Mouse (Mus musculus) cerebellum, adult 2 months (tissue): ENCODE measurements around the gene Srsf2.

Experiments used
- CTCF ChIP-seq: fragments of 200-500 bp; IDR thresholded peaks from 2 replicates; pipeline ENCODE4 v1.5.1; 2011; ENCODE audit warnings: low read depth, mild to moderate bottlenecking, control low read depth, low read length, moderate library complexity, borderline replicate concordance; ENCODE audit not compliant: insufficient read depth
- POLR2A ChIP-seq: fragments of 200-500 bp; IDR thresholded peaks from 2 replicates; pipeline ENCODE4 v1.6.1; 2011; ENCODE audit warnings: low read length, control low read depth, borderline replicate concordance; ENCODE audit not compliant: insufficient read depth

GRCm38 (mm10) chr11:116852291-116852890 is 503 bp downstream of the Srsf2 start, which contains the start of gene Mfsd11:
- TF ChIP-seq CTCF, result no peak
- TF ChIP-seq POLR2A, result no peak
